Mouse (Mus musculus) stomach, postnatal 0 days (tissue): ENCODE measurements around the gene Rnf214.

Experiments
- CTCF ChIP-seq: IDR thresholded peaks from 2 replicates; pipeline ENCODE4 v1.5.1; 2016; ENCODE audit warnings: antibody characterized with exemption, low read depth, mild to moderate bottlenecking, moderate library complexity
- EP300 ChIP-seq: optimal IDR thresholded peaks from 2 replicates; pipeline ENCODE3; 2016; ENCODE audit warnings: antibody characterized with exemption

GRCm38 (mm10) chr9:45846891-45847460 lies 59.7 kb downstream of the Rnf214 start:
- TF ChIP-seq CTCF, result no peak
- no peak for TF ChIP-seq EP300
